Mouse (Mus musculus) myocyte (in vitro differentiated cells): ENCODE data around the gene Ak5. TPM values are rescaled to one million over a fixed set of nuclear protein-coding genes. Genes with fewer than 3 reads are reported as not detected.

Source experiments
- H3K27me3 ChIP-seq: one replicate; pipeline ENCODE4 v1.6.1; 2011; ENCODE audit not compliant: control insufficient read depth, insufficient read depth, insufficient read length
- H3K36me3 ChIP-seq: one replicate; pipeline ENCODE4 v1.6.1; 2011; ENCODE audit not compliant: control insufficient read depth, insufficient read depth
- H3K4me2 ChIP-seq: one replicate; pipeline ENCODE4 v1.6.1; 2011; ENCODE audit warnings: low read depth, control low read depth
- H3K4me3 ChIP-seq: one replicate; pipeline ENCODE4 v1.5.1; 2011; ENCODE audit warnings: mild to moderate bottlenecking, control low read depth, moderate library complexity
- H3K79me2 ChIP-seq: one replicate; pipeline ENCODE4 v1.6.1; 2011; ENCODE audit not compliant: control insufficient read depth, insufficient read depth
- H3ac ChIP-seq: one replicate; pipeline ENCODE4 v1.6.1; 2011; ENCODE audit not compliant: control insufficient read depth, insufficient read length
- CEBPB ChIP-seq: IDR thresholded peaks from 2 replicates; pipeline ENCODE4 v1.6.1; 2011; ENCODE audit warnings: mild to moderate bottlenecking, moderate library complexity; ENCODE audit not compliant: poor library complexity, insufficient read depth, severe bottlenecking
- E2F4 ChIP-seq: IDR thresholded peaks from one replicate; pipeline ENCODE4 v1.6.1; 2011; ENCODE audit warnings: mild to moderate bottlenecking, control low read depth, moderate library complexity; ENCODE audit not compliant: insufficient read depth
- MAX ChIP-seq: IDR thresholded peaks from one replicate; pipeline ENCODE4 v1.6.1; 2011; ENCODE audit warnings: low read depth, mild to moderate bottlenecking, control low read depth
- MYOD1 ChIP-seq, 3 experiments: IDR thresholded peaks; one replicate each; pipeline ENCODE4 v1.6.1; 2011; ENCODE audit warnings: control low read depth in 2 of 3, low read depth in 2 of 3, mild to moderate bottlenecking in 2 of 3, moderate library complexity in 1 of 3; ENCODE audit not compliant: insufficient read length in 2 of 3, control insufficient read depth in 1 of 3
- MYOG ChIP-seq, 3 experiments: IDR thresholded peaks; one replicate each; pipeline ENCODE4 v1.6.1; 2011; ENCODE audit warnings: control low read depth in 2 of 3, low read depth in 2 of 3, mild to moderate bottlenecking in 2 of 3; ENCODE audit not compliant: insufficient read length in 2 of 3, control insufficient read depth in 1 of 3, insufficient read depth in 1 of 3
- POLR2A ChIP-seq: IDR thresholded peaks from one replicate; pipeline ENCODE4 v1.6.1; 2011; ENCODE audit warnings: low read depth, mild to moderate bottlenecking, control low read depth, moderate library complexity; ENCODE audit not compliant: insufficient read length
- POLR2AphosphoS2 ChIP-seq: IDR thresholded peaks from one replicate; pipeline ENCODE4 v1.6.1; 2011; ENCODE audit warnings: low read depth, control low read depth; ENCODE audit not compliant: insufficient read length
- REST ChIP-seq: IDR thresholded peaks from one replicate; pipeline ENCODE4 v1.6.1; 2011; ENCODE audit warnings: mild to moderate bottlenecking, control low read depth, moderate library complexity; ENCODE audit not compliant: insufficient read depth, insufficient read length
- SRF ChIP-seq: IDR thresholded peaks from one replicate; pipeline ENCODE4 v1.6.1; 2011; ENCODE audit warnings: low read depth; ENCODE audit not compliant: control insufficient read depth, insufficient read length
- TCF12 ChIP-seq: IDR thresholded peaks from one replicate; pipeline ENCODE4 v1.6.1; 2011; ENCODE audit warnings: mild to moderate bottlenecking, control low read depth; ENCODE audit not compliant: poor library complexity, insufficient read depth, severe bottlenecking
- TCF3 ChIP-seq: IDR thresholded peaks from one replicate; pipeline ENCODE4 v1.6.1; 2011; ENCODE audit warnings: low read depth, control low read depth; ENCODE audit not compliant: insufficient read length
- USF1 ChIP-seq: IDR thresholded peaks from one replicate; pipeline ENCODE4 v1.6.1; 2011; ENCODE audit warnings: low read depth, mild to moderate bottlenecking, control low read depth, moderate library complexity
- polyA plus RNA-seq: library from polyadenylated mRNA; unstranded; fragments of >200 nt; fragmentation: generic; extraction: Trizol; gene quantifications from one replicate; pipeline ENCODE4 v1.2.1, GENCODE M21; 2012; ENCODE audit warnings: missing spikeins

Ak5 gene
- polyA plus RNA-seq, 1 experiment: 2.2 TPM

DNA sequence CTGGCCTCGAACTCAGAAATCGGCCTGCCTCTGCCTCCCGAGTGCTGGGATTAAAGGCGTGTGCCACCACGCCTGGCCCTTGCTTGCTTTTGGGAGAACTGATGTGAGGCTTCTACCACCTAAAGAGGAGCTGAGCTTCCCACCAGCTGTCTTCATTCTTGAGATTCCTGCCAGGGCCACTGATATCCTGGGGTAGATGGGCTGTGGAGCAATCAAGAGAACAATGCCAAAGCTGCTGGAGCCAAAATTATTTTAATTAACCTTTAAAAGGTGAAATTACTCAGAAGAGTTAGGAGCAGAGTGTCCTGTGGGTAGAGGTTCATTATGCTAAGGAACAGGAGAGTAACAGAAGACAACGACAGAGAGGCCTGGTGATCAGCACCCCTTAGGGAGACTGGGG lies 202.8 kb downstream of the Ak5 start:
- Histone ChIP-seq H3K27me3 (no peaks in the 10 kb centered on the region), H3K79me2 (peaks cover 3% of the 10 kb centered on the region), H3K4me3 (no peak overlapping the region), H3ac (no peak overlapping the region), H3K4me2 (no peak overlapping the region), H3K36me3 (peaks cover 12% of the 10 kb centered on the region)
- no peak for TF ChIP-seq SRF
- no peak for TF ChIP-seq TCF3
- TF ChIP-seq MYOG (IDR thresholded peaks at IDR 0.05; ENCODE audit: control insufficient read depth in 1 of 3, insufficient read depth in 1 of 3, insufficient read length in 2 of 3, low read depth in 2 of 3): no peak
- no peak for TF ChIP-seq USF1
- no peak for TF ChIP-seq CEBPB
- no peak for TF ChIP-seq REST
- TF ChIP-seq MYOD1 (IDR thresholded peaks at IDR 0.05; ENCODE audit: control insufficient read depth in 1 of 3, insufficient read length in 2 of 3, low read depth in 2 of 3): no peak
- no peak for TF ChIP-seq POLR2A
- no peak for TF ChIP-seq MAX
- TF ChIP-seq POLR2AphosphoS2: no peak
- no peak for TF ChIP-seq E2F4

DNA sequence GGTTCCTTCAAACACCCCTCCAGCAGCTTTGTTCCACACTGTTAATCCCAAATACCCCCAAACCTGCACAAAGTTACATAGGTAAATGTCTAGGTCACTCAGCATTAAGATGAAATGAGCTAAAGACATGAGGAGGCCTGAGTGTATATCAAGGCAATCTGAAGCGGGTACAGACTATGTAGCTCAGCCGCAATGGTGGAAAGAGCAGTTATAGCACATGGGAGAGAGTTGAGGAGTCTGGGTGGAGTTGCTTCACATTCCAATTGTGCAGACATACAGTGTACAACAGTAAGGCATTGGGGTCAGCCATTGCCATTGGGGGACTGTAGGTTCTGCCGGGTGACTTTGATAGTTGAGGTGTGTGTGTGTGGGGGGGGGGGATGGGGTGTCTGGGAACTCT lies 203.7 kb downstream of the Ak5 start:
- Histone ChIP-seq H3K27me3 (no peaks in the 10 kb centered on the region), H3K36me3 (peaks cover 14% of the 10 kb centered on the region), H3K4me3 (no peak overlapping the region), H3K79me2 (peaks cover 3% of the 10 kb centered on the region), H3K4me2 (no peak overlapping the region), H3ac (no peak overlapping the region)
- TF ChIP-seq MAX (no peak), MYOG (IDR thresholded peaks at IDR 0.05; ENCODE audit: control insufficient read depth in 1 of 3, insufficient read depth in 1 of 3, insufficient read length in 2 of 3, low read depth in 2 of 3) (no peak), POLR2A (no peak), TCF12 (no peak), TCF3 (no peak), REST (no peak), CEBPB (no peak), E2F4 (no peak), POLR2AphosphoS2 (no peak), SRF (no peak), MYOD1 (IDR thresholded peaks at IDR 0.05; ENCODE audit: control insufficient read depth in 1 of 3, insufficient read length in 2 of 3, low read depth in 2 of 3) (no peak)

DNA sequence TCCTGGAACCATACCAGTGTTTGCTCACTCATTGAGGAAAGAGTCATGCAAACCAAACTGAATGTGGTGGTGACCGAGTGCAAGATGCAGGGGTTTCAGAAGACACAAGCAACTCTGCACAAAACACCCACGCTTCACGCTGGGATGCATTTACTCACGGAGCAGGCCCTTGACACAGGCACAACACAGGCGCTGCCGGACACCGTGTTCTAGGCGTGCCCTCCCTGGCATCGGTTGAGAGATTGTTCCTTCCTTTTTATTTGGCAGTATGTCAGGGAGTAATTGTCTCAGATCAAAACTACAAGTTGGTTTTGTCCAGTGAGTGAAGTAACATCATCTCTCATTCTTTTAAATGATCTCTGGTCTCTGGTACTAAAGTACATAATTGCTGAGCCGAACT lies 205.3 kb downstream of the Ak5 start:
- Histone ChIP-seq H3K27me3 (no peaks in the 10 kb centered on the region), H3K79me2 (peaks cover 3% of the 10 kb centered on the region), H3K36me3 (peaks cover 14% of the 10 kb centered on the region), H3K4me2 (no peak overlapping the region), H3K4me3 (no peak overlapping the region), H3ac (no peak overlapping the region)
- TF ChIP-seq POLR2AphosphoS2 (no peak), USF1 (no peak), SRF (no peak), POLR2A (no peak), MYOG (IDR thresholded peaks at IDR 0.05; ENCODE audit: control insufficient read depth in 1 of 3, insufficient read depth in 1 of 3, insufficient read length in 2 of 3, low read depth in 2 of 3) (no peak), TCF12 (no peak), MAX (no peak), MYOD1 (IDR thresholded peaks at IDR 0.05; ENCODE audit: control insufficient read depth in 1 of 3, insufficient read length in 2 of 3, low read depth in 2 of 3) (no peak), CEBPB (no peak)

DNA sequence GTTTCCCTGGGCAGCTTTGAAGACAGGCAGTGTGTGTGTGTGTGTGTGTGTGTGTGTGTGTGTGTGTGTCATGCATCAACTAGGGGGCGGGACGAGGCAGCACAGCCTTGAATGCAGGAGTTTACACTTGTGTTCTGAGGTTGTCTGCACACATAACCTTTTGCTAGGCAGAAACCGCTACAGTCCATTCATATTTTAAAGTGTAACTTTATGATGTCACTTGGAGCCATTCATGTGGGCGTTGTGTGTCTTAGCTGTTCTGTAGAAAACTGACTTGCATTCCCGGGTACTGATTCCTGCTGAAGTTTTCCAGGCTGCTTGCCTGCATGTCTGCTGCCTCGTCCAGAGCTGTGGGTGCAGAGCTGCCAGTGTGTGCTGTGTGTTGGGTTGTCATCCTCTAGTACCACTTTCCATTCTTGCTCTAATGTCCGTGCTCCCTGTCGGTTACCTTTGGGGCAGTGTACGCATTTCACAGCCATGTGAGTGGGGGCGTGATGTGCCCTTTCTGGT lies 206.1 kb downstream of the Ak5 start:
- peaks cover 14% of the 10 kb centered on the region for H3K36me3 ChIP-seq
- no peak overlapping the region for H3K4me2 ChIP-seq
- no peak overlapping the region for H3K4me3 ChIP-seq
- H3K27me3 ChIP-seq: no peaks in the 10 kb centered on the region
- no peak overlapping the region for H3ac ChIP-seq
- TF ChIP-seq TCF12: no peak
- TF ChIP-seq TCF3: no peak
- TF ChIP-seq MYOG (IDR thresholded peaks at IDR 0.05; ENCODE audit: control insufficient read depth in 1 of 3, insufficient read depth in 1 of 3, insufficient read length in 2 of 3, low read depth in 2 of 3): no peak
- TF ChIP-seq E2F4: no peak
- no peak for TF ChIP-seq POLR2A
- TF ChIP-seq CEBPB: no peak
- peaks cover 3% of the 10 kb centered on the region for H3K79me2 ChIP-seq

DNA sequence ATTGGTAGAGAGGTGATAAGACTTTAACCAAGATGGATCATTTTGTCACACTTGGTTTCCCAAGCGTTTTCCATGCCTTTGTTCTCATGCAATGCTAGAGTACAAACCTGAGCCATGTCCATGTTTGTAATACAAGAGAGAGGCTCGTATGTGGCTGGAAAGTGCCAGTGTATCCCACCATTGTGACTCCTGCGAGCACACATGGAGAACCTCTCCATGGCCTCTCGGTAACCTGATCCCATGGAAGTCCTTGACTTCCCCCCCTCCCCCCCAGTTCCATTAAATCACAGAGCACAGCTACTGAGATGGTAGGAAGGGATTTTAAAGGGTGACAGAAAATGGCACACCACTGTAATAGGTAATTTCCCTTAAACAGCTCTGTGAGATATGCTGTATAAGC lies 207.4 kb downstream of the Ak5 start:
- H3K36me3 ChIP-seq: peaks cover 24% of the 10 kb centered on the region
- H3K27me3 ChIP-seq: no peaks in the 10 kb centered on the region
- H3ac ChIP-seq: no peak overlapping the region
- no peak overlapping the region for H3K4me3 ChIP-seq
- H3K4me2 ChIP-seq: no peak overlapping the region
- TF ChIP-seq POLR2AphosphoS2 (no peak), MAX (no peak), SRF (no peak), MYOD1 (IDR thresholded peaks at IDR 0.05; ENCODE audit: control insufficient read depth in 1 of 3, insufficient read length in 2 of 3, low read depth in 2 of 3) (no peak), CEBPB (no peak), POLR2A (no peak), TCF3 (no peak), E2F4 (no peak), REST (no peak), TCF12 (no peak), MYOG (IDR thresholded peaks at IDR 0.05; ENCODE audit: control insufficient read depth in 1 of 3, insufficient read depth in 1 of 3, insufficient read length in 2 of 3, low read depth in 2 of 3) (no peak), USF1 (no peak)
- peaks cover 3% of the 10 kb centered on the region for H3K79me2 ChIP-seq
